Mouse (Mus musculus): ENCODE measurements around the gene Mamdc4.

DNA sequence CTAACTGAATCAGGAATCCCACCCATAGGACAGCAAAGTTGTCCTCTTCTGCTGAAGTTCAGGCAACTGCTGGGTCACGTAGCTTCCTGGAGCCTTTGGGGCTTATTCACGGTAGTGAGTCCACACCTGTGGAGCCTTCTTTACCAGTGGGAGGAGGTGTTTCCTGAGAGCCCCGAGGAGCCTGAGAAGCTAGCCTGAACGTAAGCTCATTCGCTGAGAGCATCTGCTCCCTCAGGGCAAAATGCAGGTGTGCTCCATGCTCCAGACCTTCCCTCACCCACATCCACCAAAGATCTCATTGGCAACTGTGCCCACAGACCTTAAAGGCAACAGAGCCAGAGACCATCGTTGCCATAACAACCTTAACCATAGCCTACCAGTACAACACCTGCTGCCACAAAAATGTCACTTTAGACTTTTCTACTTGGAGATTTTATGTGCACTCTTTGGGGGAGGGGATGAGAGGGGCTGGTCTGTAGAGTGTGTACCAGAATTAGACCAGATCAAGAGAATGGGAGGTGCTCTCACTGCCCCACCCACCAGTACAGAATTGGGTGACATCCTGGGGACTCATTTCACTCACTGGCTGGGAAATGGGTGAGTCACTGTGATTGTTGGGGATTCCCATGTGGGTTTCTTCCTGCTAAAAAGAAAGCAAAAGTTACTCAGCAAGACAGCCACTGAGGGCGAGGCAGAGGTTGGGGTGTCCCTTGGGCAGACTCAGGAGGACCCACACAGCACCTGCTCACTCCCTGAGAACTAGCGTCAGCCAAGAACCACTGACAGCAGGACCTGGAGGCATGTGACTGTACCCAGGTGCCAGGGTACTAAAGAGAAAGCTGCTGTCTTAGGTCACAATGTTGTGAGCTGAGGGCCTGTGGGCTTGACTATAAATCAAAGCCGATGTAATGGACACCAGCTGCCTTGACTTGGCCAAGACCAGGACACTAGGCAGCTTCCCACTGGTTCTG, 25.3 kb downstream of the Mamdc4 start:
- TF ChIP-seq CTCF (conservative IDR thresholded peaks at IDR 0.05; ENCODE audit: low read length) (no peak), POU5F1 (IDR thresholded peaks at IDR 0.05; ENCODE audit: borderline replicate concordance, low read length) (no peak), NANOG (IDR thresholded peaks at IDR 0.05; ENCODE audit: borderline replicate concordance, low read length) (no peak)

All from E14TG2a.4 (cell line).